Mouse (Mus musculus) CH12.LX (cell line): ENCODE results near the gene Tmem262. TPM values are rescaled to one million over a fixed set of nuclear protein-coding genes. Genes with fewer than 3 reads are reported as not detected.

Experiments used
- DNase-seq: peaks from one replicate; pipeline ENCODE4 v3.0.0-alpha.2; 2013; ENCODE audit errors: extremely low read depth
- H3K27ac ChIP-seq: 2 replicates; pipeline ENCODE4 v1.5.1; 2012; ENCODE audit warnings: low read depth, mild to moderate bottlenecking, control low read depth, moderate library complexity; ENCODE audit not compliant: insufficient read depth
- H3K27me3 ChIP-seq: replicated peaks from 2 replicates; pipeline ENCODE3; 2012; ENCODE audit warnings: inconsistent platforms
- H3K36me3 ChIP-seq, 2 experiments: replicated peaks in 1 of 2; 2 replicates each; pipeline versions ENCODE3 to v1.6.1; 2012; ENCODE audit warnings: inconsistent platforms in 1 of 2, low read length in 1 of 2, mild to moderate bottlenecking in 1 of 2, mixed read lengths in 1 of 2, moderate library complexity in 1 of 2; ENCODE audit not compliant: control insufficient read depth in 1 of 2, insufficient read depth in 1 of 2
- H3K4me1 ChIP-seq, 2 experiments: 2 replicates each; pipeline ENCODE4 v1.6.1; 2012; ENCODE audit warnings: inconsistent platforms in 1 of 2, moderate library complexity in 1 of 2; ENCODE audit not compliant: insufficient read depth in 2 of 2, control insufficient read depth in 1 of 2
- H3K4me2 ChIP-seq: 2 replicates; pipeline ENCODE4 v1.6.1; 2012; ENCODE audit warnings: low read depth, mild to moderate bottlenecking, control low read depth; ENCODE audit not compliant: poor library complexity, insufficient read depth, severe bottlenecking
- H3K4me3 ChIP-seq, 3 experiments: fragments of 150-350 bp in 1 of 3; sonication (generic) in 1 of 3; replicated peaks in 1 of 3; 2 replicates each; pipeline versions ENCODE3 to v1.5.1; 2011 to 2012; ENCODE audit warnings: low read depth in 2 of 3, low read length in 2 of 3, mild to moderate bottlenecking in 2 of 3, moderate library complexity in 2 of 3, control low read depth in 1 of 3, improper control_type of control experiment in 1 of 3, inconsistent platforms in 1 of 3, mixed read lengths in 1 of 3; ENCODE audit not compliant: poor library complexity in 1 of 3
- H3K79me2 ChIP-seq: replicated peaks from 2 replicates; pipeline ENCODE4 v1.6.1; 2012; ENCODE audit warnings: mild to moderate bottlenecking, moderate library complexity; ENCODE audit not compliant: control insufficient read depth, poor library complexity, insufficient read depth, severe bottlenecking; ENCODE audit errors: extremely low read depth
- H3K9ac ChIP-seq: 2 replicates; pipeline ENCODE4 v1.6.1; 2012; ENCODE audit warnings: low read depth, mild to moderate bottlenecking, control low read depth, moderate library complexity; ENCODE audit not compliant: insufficient read depth
- H3K9me3 ChIP-seq: replicated peaks from 2 replicates; pipeline ENCODE3; 2012; ENCODE audit warnings: low read length, inconsistent platforms, mixed read lengths
- CHD2 ChIP-seq: IDR thresholded peaks from 2 replicates; pipeline ENCODE4 v1.6.1; 2011; ENCODE audit warnings: low read length, improper control_type of control experiment
- CTCF ChIP-seq, 2 experiments: IDR thresholded peaks in 1 of 2; conservative IDR thresholded peaks in 1 of 2; 2 replicates each; pipeline ENCODE4 v1.5.1; 2011 to 2012; ENCODE audit warnings: low read depth in 2 of 2, low read length in 2 of 2, improper control_type of control experiment in 1 of 2, inconsistent platforms in 1 of 2, mild to moderate bottlenecking in 1 of 2, moderate library complexity in 1 of 2
- E2F4 ChIP-seq: IDR thresholded peaks from 2 replicates; pipeline ENCODE4 v1.6.1; 2011; ENCODE audit warnings: low read depth, low read length, improper control_type of control experiment; ENCODE audit not compliant: insufficient replicate concordance
- ELF1 ChIP-seq: IDR thresholded peaks from 2 replicates; pipeline ENCODE4 v1.6.1; 2014; ENCODE audit warnings: low read depth, mild to moderate bottlenecking, inconsistent platforms, low read length, improper control_type of control experiment
- EP300 ChIP-seq: IDR thresholded peaks from 2 replicates; pipeline ENCODE4 v1.6.1; 2011; ENCODE audit warnings: low read length, improper control_type of control experiment
- ETS1 ChIP-seq: conservative IDR thresholded peaks from 2 replicates; pipeline ENCODE4 v1.6.1; 2012; ENCODE audit warnings: low read depth, mild to moderate bottlenecking, inconsistent platforms, low read length, improper control_type of control experiment, moderate library complexity
- GABPA ChIP-seq: IDR thresholded peaks from 2 replicates; pipeline ENCODE4 v1.6.1; 2012; ENCODE audit warnings: low read depth, low read length, improper control_type of control experiment, inconsistent platforms; ENCODE audit not compliant: insufficient replicate concordance
- IRF4 ChIP-seq: IDR thresholded peaks from 2 replicates; pipeline ENCODE4 v1.6.1; 2014; ENCODE audit warnings: low read depth, mild to moderate bottlenecking, inconsistent platforms, low read length, improper control_type of control experiment
- JUN ChIP-seq: IDR thresholded peaks from 2 replicates; pipeline ENCODE4 v1.6.1; 2011; ENCODE audit warnings: low read depth, mild to moderate bottlenecking, low read length, improper control_type of control experiment, moderate library complexity; ENCODE audit not compliant: insufficient read depth
- JUND ChIP-seq: conservative IDR thresholded peaks from 2 replicates; pipeline ENCODE4 v1.6.1; 2011; ENCODE audit warnings: low read depth, low read length, improper control_type of control experiment
- KAT2A ChIP-seq: IDR thresholded peaks from 2 replicates; pipeline ENCODE4 v1.6.1; 2012; ENCODE audit warnings: low read length, improper control_type of control experiment, inconsistent platforms; ENCODE audit not compliant: insufficient replicate concordance
- MAX ChIP-seq: IDR thresholded peaks from 2 replicates; pipeline ENCODE4 v1.6.1; 2011; ENCODE audit warnings: low read length, improper control_type of control experiment
- MXI1 ChIP-seq: IDR thresholded peaks from 2 replicates; pipeline ENCODE4 v1.6.1; 2011; ENCODE audit warnings: mild to moderate bottlenecking, low read depth, low read length, improper control_type of control experiment
- NELFE ChIP-seq: IDR thresholded peaks from 2 replicates; pipeline ENCODE4 v1.6.1; 2011; ENCODE audit warnings: low read depth, low read length, improper control_type of control experiment
- NRF1 ChIP-seq: IDR thresholded peaks from 2 replicates; pipeline ENCODE4 v1.6.1; 2014; ENCODE audit warnings: low read depth, mild to moderate bottlenecking, inconsistent platforms, low read length, improper control_type of control experiment, moderate library complexity
- PAX5 ChIP-seq: IDR thresholded peaks from 2 replicates; pipeline ENCODE4 v1.6.1; 2012; ENCODE audit warnings: low read length, inconsistent platforms, mixed read lengths
- POLR2A ChIP-seq: IDR thresholded peaks from 2 replicates; pipeline ENCODE4 v1.6.1; 2011; ENCODE audit warnings: low read depth, mild to moderate bottlenecking, improper control_type of control experiment, low read length
- RAD21 ChIP-seq: IDR thresholded peaks from 2 replicates; pipeline ENCODE4 v1.6.1; 2011; ENCODE audit warnings: low read depth, mild to moderate bottlenecking, low read length, improper control_type of control experiment, moderate library complexity
- SIN3A ChIP-seq: IDR thresholded peaks from 2 replicates; pipeline ENCODE4 v1.6.1; 2012; ENCODE audit warnings: low read length, improper control_type of control experiment, inconsistent platforms
- SMC3 ChIP-seq: IDR thresholded peaks from 2 replicates; pipeline ENCODE4 v1.6.1; 2011; ENCODE audit warnings: low read depth, low read length, improper control_type of control experiment
- TBP ChIP-seq: conservative IDR thresholded peaks from 2 replicates; pipeline ENCODE4 v1.6.1; 2011; ENCODE audit warnings: low read depth, low read length, improper control_type of control experiment
- UBTF ChIP-seq: IDR thresholded peaks from 2 replicates; pipeline ENCODE4 v1.6.1; 2012; ENCODE audit warnings: low read depth, mild to moderate bottlenecking, inconsistent platforms, low read length, improper control_type of control experiment, moderate library complexity
- USF2 ChIP-seq: conservative IDR thresholded peaks from 2 replicates; pipeline ENCODE4 v1.6.1; 2011; ENCODE audit warnings: low read depth, low read length, improper control_type of control experiment
- ZC3H11A ChIP-seq: IDR thresholded peaks from 2 replicates; pipeline ENCODE4 v1.6.1; 2012; ENCODE audit warnings: low read depth, mild to moderate bottlenecking, inconsistent platforms, low read length, improper control_type of control experiment
- dilution Hi-C: fragments of 300-500 bp; cut with MboI; formaldehyde crosslinking; loops from 2 replicates; pipeline ENCODE4 v1.14.3; 2020; ENCODE audit warnings: low sequenced_read_pairs; ENCODE audit not compliant: extremely low pct_unique_long_range_greater_than_20kb, extremely low pct_ligation_motif_present
- in situ Hi-C: fragments of 300-500 bp; cut with MboI; formaldehyde crosslinking; loops from 3 replicates; pipeline ENCODE4 v1.14.3; 2019; ENCODE audit warnings: low sequenced_read_pairs, low pct_ligation_motif_present, low pct_unique_long_range_greater_than_20kb, mixed read lengths
- polyA plus RNA-seq: library from polyadenylated mRNA; unstranded; fragments of >175 nt; gene quantifications from 2 replicates; pipeline ENCODE4 v1.2.1, GENCODE M21; 2012; ENCODE audit warnings: low read depth; ENCODE audit not compliant: insufficient read length
- total RNA-seq, 2 experiments: library from RNA; depleted of rRNA; stranded (reverse); fragments of 300-350 nt in 1 of 2; fragments of >200 nt in 1 of 2; gene quantifications; 2 replicates each; pipeline ENCODE4 v1.2.3; 2012 to 2014

Tmem262 gene
- total and polyA plus RNA-seq, 3 experiments: not detected

DNA sequence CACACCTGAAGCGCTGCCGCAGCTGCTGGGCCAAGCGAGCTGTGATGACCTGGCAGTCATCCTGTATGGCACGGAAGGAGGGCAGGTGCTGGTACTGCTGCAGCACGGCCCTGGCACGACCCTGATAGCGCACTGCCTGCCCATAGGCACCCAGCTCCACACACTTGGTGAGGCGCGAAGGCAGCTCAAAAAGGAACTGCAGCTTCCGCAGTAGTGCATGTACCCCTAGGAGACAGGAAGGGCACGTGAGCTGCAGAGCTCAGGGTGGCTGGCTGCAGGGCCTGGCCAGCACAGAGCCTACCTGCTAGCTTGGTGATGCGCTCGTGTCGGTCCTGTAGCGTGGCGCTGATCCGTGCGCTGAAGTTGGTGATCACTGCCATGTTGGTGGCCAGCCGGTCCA, 8.6 kb upstream of the Tmem262 start:
- Histone ChIP-seq H3K9ac (no peak overlapping the region), H3K9me3 (no peaks in the 10 kb centered on the region), H3K36me3 (peaks cover 48 to 73% of the 10 kb centered on the region in 2 experiments), H3K27ac (no peak overlapping the region), H3K79me2 (peaks cover 17% of the 10 kb centered on the region), H3K4me1 (peaks cover 9 to 37% of the 10 kb centered on the region in 2 experiments), H3K4me3 (no peak overlapping the region), H3K27me3 (no peaks in the 10 kb centered on the region), H3K4me2 (no peak overlapping the region)
- TF ChIP-seq CHD2: no peak
- TF ChIP-seq UBTF: no peak
- no peak for TF ChIP-seq MXI1
- no peak for TF ChIP-seq ZC3H11A
- dilution Hi-C loops (no loop called here), in situ Hi-C loops (no loop called here)
- no peak for DNase-seq

DNA sequence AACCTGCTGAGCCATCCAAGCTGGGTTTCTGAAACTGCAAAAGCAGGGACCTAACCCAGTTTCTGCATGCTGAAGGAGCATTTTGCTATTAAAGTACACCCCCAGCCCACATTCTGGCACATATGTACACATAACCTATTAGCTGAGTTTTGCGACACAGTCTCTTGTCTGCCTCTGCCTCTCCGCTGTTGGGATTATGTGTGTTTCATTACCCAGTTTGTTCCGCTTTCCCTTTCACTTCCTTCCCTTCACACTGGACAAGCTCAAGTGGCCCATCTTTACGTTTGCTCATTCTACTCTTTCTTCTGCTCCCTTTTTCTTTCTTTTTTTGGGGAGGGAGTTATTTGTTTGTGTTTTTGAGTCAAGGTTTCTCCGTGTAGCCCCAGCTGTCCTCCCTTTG, 5.9 kb upstream of the Tmem262 start:
- H3K4me3 ChIP-seq: no peak overlapping the region
- H3K27ac ChIP-seq: no peak overlapping the region
- peaks cover 43 to 64% of the 10 kb centered on the region in 2 experiments for H3K36me3 ChIP-seq
- in situ Hi-C loops (no loop called here), dilution Hi-C loops (no loop called here)
- no peak overlapping the region for H3K9ac ChIP-seq
- DNase-seq: no peak
- TF ChIP-seq RAD21: no peak
- no peak for TF ChIP-seq USF2
- no peak for TF ChIP-seq KAT2A
- TF ChIP-seq EP300: no peak
- no peak for TF ChIP-seq ELF1
- TF ChIP-seq NRF1: no peak
- no peaks in the 10 kb centered on the region for H3K9me3 ChIP-seq
- peaks cover 3 to 26% of the 10 kb centered on the region in 2 experiments for H3K4me1 ChIP-seq
- no peaks in the 10 kb centered on the region for H3K27me3 ChIP-seq
- H3K4me2 ChIP-seq: no peak overlapping the region
- H3K79me2 ChIP-seq: peaks cover 20% of the 10 kb centered on the region

GRCm38 (mm10) chr19:6076564-6077393, 3.1 kb upstream of the Tmem262 start, which contains the start of gene Vps51:
Gene Vps51, minus strand, starts transcription at chr19:6077231.
- H3K79me2 ChIP-seq: peaks cover 20% of the 10 kb centered on the region
- dilution Hi-C loops: no loop called here
- H3K4me2 ChIP-seq: peak within 1 kb of the TSS; percentile 92
- H3K4me3 ChIP-seq: peak within 1 kb of the TSS; percentile 80 to 97 (median 97)
- H3K27me3 ChIP-seq: no peaks in the 10 kb centered on the region
- in situ Hi-C loops: no loop called here
- no peaks in the 10 kb centered on the region for H3K9me3 ChIP-seq
- H3K27ac ChIP-seq: peak within 1 kb of the TSS; percentile 65; the same call in 1 of the 2 replicates
- H3K4me1 ChIP-seq: peaks cover 3 to 26% of the 10 kb centered on the region in 2 experiments
- DNase-seq: peak; percentile 93
- H3K36me3 ChIP-seq: peaks cover 34 to 58% of the 10 kb centered on the region in 2 experiments
- H3K9ac ChIP-seq: peak within 1 kb of the TSS; percentile 90
- TF ChIP-seq JUND: peak; percentile 41; the same call in 1 of the 2 replicates
- peak; percentile 75 for TF ChIP-seq NELFE
- peak; percentile 23; the same call in 1 of the 2 replicates for TF ChIP-seq GABPA
- TF ChIP-seq IRF4: peak; percentile 78
- peak; percentile 85; the same call in 1 of the 2 replicates for TF ChIP-seq CHD2
- TF ChIP-seq POLR2A: peak; percentile 72
- TF ChIP-seq MXI1: peak; percentile 78; the same call in 1 of the 2 replicates
- no peak for TF ChIP-seq EP300
- TF ChIP-seq PAX5: no peak
- no peak for TF ChIP-seq JUN
- TF ChIP-seq TBP: peak; percentile 87
- no peak for TF ChIP-seq E2F4
- no peak for TF ChIP-seq ETS1
- no peak for TF ChIP-seq SMC3
- no peak for TF ChIP-seq UBTF
- no peak for TF ChIP-seq CTCF (conservative IDR thresholded peaks at IDR 0.05 in 1 of 2, IDR thresholded peaks at IDR 0.05 in 1 of 2; ENCODE audit: low read depth in 2 of 2, low read length in 2 of 2)
- peak; percentile 99 for TF ChIP-seq SIN3A
- TF ChIP-seq MAX: peak; percentile 88
